Mouse (Mus musculus): ENCODE data around the gene Lrrc18. TPM values are rescaled to one million over a fixed set of nuclear protein-coding genes. Genes with fewer than 3 reads are reported as not detected.

Lrrc18 gene
- total RNA-seq, 2 experiments from 2014 or later, result 0.51 to 0.67 TPM

GRCm38 (mm10) chr14:33053441-33053840, 62.3 kb downstream of the Lrrc18 start:
- DNase-seq, result no peak

GRCm38 (mm10) chr14:33058881-33059660, 67.9 kb downstream of the Lrrc18 start:
- DNase-seq, result no peak

GRCm38 (mm10) chr14:33062996-33063395, 71.8 kb downstream of the Lrrc18 start:
- no peak for DNase-seq

Other genes starting within 250 kb of the Lrrc18 start
- gene Tmem273, start 205.4 kb upstream of the Lrrc18 start, total RNA-seq (2021), result 1 to 10 TPM; 1.7 to 2.2 TPM
- not detected for gene Fam170b, start 157.4 kb upstream of the Lrrc18 start, total RNA-seq (2021)
- 10 to 100 TPM; 23.5 to 24.7 TPM for gene Vstm4, start 134.6 kb upstream of the Lrrc18 start, total RNA-seq (2021)
- 1 to 10 TPM; 5.4 to 6.5 TPM for gene Wdfy4, start 194.1 kb downstream of the Lrrc18 start, total RNA-seq (2021)
- 1 to 10 TPM; 4.8 to 5.5 TPM for gene Arhgap22, start 222.6 kb downstream of the Lrrc18 start, total RNA-seq (2021)

Measured in adrenal gland, postnatal 10 days (tissue).